Mouse (Mus musculus) E14TG2a.4 (cell line): ENCODE measurements around the gene Kif20b.

Experiments used
- H3K27me3 ChIP-seq: 2 replicates; pipeline ENCODE4 v1.6.1; 2014; ENCODE audit warnings: low read length, control low read depth; ENCODE audit not compliant: insufficient read depth
- H3K36me3 ChIP-seq: 2 replicates; pipeline ENCODE4 v1.6.1; 2014; ENCODE audit warnings: low read length, control low read depth; ENCODE audit not compliant: insufficient read depth
- H3K4me1 ChIP-seq: replicated peaks from 2 replicates; pipeline ENCODE4 v1.6.1; 2014; ENCODE audit warnings: low read depth, low read length, control low read depth
- H3K4me3 ChIP-seq: replicated peaks from 2 replicates; pipeline ENCODE4 v1.5.1; 2014; ENCODE audit warnings: mild to moderate bottlenecking, low read length
- H3K9me3 ChIP-seq: 2 replicates; pipeline ENCODE4 v1.6.1; 2014; ENCODE audit warnings: low read length, control low read depth
- CTCF ChIP-seq: conservative IDR thresholded peaks from 2 replicates; pipeline ENCODE4 v1.5.1; 2014; ENCODE audit warnings: low read length
- NANOG ChIP-seq: IDR thresholded peaks from 2 replicates; pipeline ENCODE4 v1.6.1; 2014; ENCODE audit warnings: borderline replicate concordance, low read length, mixed read lengths
- POU5F1 ChIP-seq: IDR thresholded peaks from 2 replicates; pipeline ENCODE4 v1.6.1; 2014; ENCODE audit warnings: low read length, borderline replicate concordance

Gene Kif20b

GRCm38 (mm10) chr19:34921652-34922602, at the start of gene Kif20b:
Gene Kif20b, plus strand, starts transcription at chr19:34922361.
- H3K4me1 ChIP-seq: peaks cover 33% of the 10 kb centered on the region
- H3K9me3 ChIP-seq: no peaks in the 10 kb centered on the region
- peaks cover 28% of the 10 kb centered on the region for H3K36me3 ChIP-seq
- H3K4me3 ChIP-seq: peak within 1 kb of the TSS; percentile 98
- no peaks in the 10 kb centered on the region for H3K27me3 ChIP-seq
- TF ChIP-seq POU5F1: no peak
- no peak for TF ChIP-seq NANOG

- H3K9me3 ChIP-seq: no peaks in the 10 kb centered on the region
These were observed 45.5 kb upstream of the Kif20b start for GRCm38 (mm10) chr19:34876676-34877075.

GRCm38 (mm10) chr19:34877898-34878602, 44.1 kb upstream of the Kif20b start:
- peak overlapping the region; percentile 93 for H3K4me3 ChIP-seq
- no peaks in the 10 kb centered on the region for H3K27me3 ChIP-seq
- no peaks in the 10 kb centered on the region for H3K36me3 ChIP-seq
- peaks cover 42% of the 10 kb centered on the region for H3K4me1 ChIP-seq
- TF ChIP-seq POU5F1 (no peak), NANOG (no peak), CTCF (no peak)
- no peaks in the 10 kb centered on the region for H3K9me3 ChIP-seq

More at GRCm38 (mm10) chr19:34876676-34877075, 45.5 kb upstream of the Kif20b start:
- Histone ChIP-seq H3K4me1 (peaks cover 37% of the 10 kb centered on the region), H3K4me3 (peak overlapping the region; percentile 93; the same call in 1 of the 2 replicates), H3K27me3 (no peaks in the 10 kb centered on the region), H3K36me3 (no peaks in the 10 kb centered on the region)
- no peak for TF ChIP-seq NANOG
- TF ChIP-seq CTCF: no peak
- TF ChIP-seq POU5F1: no peak

GRCm38 (mm10) chr19:34878603-34879541, 43.3 kb upstream of the Kif20b start, which contains the start of gene Pank1:
Gene Pank1, minus strand, starts transcription at chr19:34879455.
- Histone ChIP-seq H3K4me1 (peaks cover 42% of the 10 kb centered on the region), H3K4me3 (peak within 1 kb of the TSS; percentile 93), H3K27me3 (no peaks in the 10 kb centered on the region), H3K9me3 (no peaks in the 10 kb centered on the region), H3K36me3 (no peaks in the 10 kb centered on the region)
- TF ChIP-seq CTCF (no peak), POU5F1 (no peak), NANOG (no peak)

- H3K36me3 ChIP-seq: no peaks in the 10 kb centered on the region
- H3K4me1 ChIP-seq: peaks cover 38% of the 10 kb centered on the region
- no peaks in the 10 kb centered on the region for H3K27me3 ChIP-seq
- no peaks in the 10 kb centered on the region for H3K9me3 ChIP-seq
- peak overlapping the region; percentile 93 for H3K4me3 ChIP-seq
- TF ChIP-seq NANOG (no peak), CTCF (no peak), POU5F1 (no peak)
These were observed 42.5 kb upstream of the Kif20b start for GRCm38 (mm10) chr19:34879624-34880023.

GRCm38 (mm10) chr19:34881160-34881559, 41.0 kb upstream of the Kif20b start:
- no peaks in the 10 kb centered on the region for H3K9me3 ChIP-seq
- H3K4me1 ChIP-seq: peaks cover 38% of the 10 kb centered on the region
- H3K4me3 ChIP-seq: no peak overlapping the region
- H3K27me3 ChIP-seq: no peaks in the 10 kb centered on the region
- TF ChIP-seq NANOG (no peak), CTCF (no peak), POU5F1 (no peak)
- H3K36me3 ChIP-seq: no peaks in the 10 kb centered on the region

GRCm38 (mm10) chr19:34882443-34882842, 39.7 kb upstream of the Kif20b start:
- H3K4me1 ChIP-seq: peaks cover 30% of the 10 kb centered on the region
- no peak for TF ChIP-seq POU5F1
- no peak for TF ChIP-seq NANOG
- TF ChIP-seq CTCF: no peak
- H3K27me3 ChIP-seq: no peaks in the 10 kb centered on the region
- no peak overlapping the region for H3K4me3 ChIP-seq
- no peaks in the 10 kb centered on the region for H3K9me3 ChIP-seq
- H3K36me3 ChIP-seq: no peaks in the 10 kb centered on the region
